Mouse (Mus musculus) heart, postnatal 0 days (tissue): Measurements from ENCODE around the gene Arnt2. TPM values are rescaled to one million over a fixed set of nuclear protein-coding genes. Genes with fewer than 3 reads are reported as not detected.

ENCODE experiments used
- ATAC-seq: fragments of 200-750 bp; cut with Nextera tagmentation; 2 replicates; pipeline ENCODE4 v1.8.0; 2017; ENCODE audit warnings: low read depth, moderate number of reproducible peaks, moderate library complexity; ENCODE audit not compliant: insufficient read depth
- DNase-seq: peaks from one replicate; pipeline ENCODE4 v3.0.0-alpha.2; 2016; ENCODE audit warnings: low spot score
- H3K27ac ChIP-seq: fragments of 300-500 bp; sonication (generic); 2 replicates; pipeline ENCODE4 v1.5.1; 2014; ENCODE audit warnings: low read depth, mild to moderate bottlenecking
- H3K27me3 ChIP-seq: fragments of 300-500 bp; sonication (generic); 2 replicates; pipeline ENCODE4 v1.6.1; 2014; ENCODE audit warnings: low read length, mixed read lengths; ENCODE audit not compliant: control insufficient read depth, insufficient read depth
- H3K36me3 ChIP-seq: fragments of 300-500 bp; sonication (generic); replicated peaks from 2 replicates; pipeline ENCODE4 v1.6.1; 2014; ENCODE audit warnings: low read length, mixed read lengths; ENCODE audit not compliant: control insufficient read depth, insufficient read depth
- H3K4me1 ChIP-seq: fragments of 300-500 bp; sonication (generic); 2 replicates; pipeline ENCODE4 v1.6.1; 2014; ENCODE audit warnings: antibody characterized with exemption; ENCODE audit not compliant: control insufficient read depth, insufficient read depth
- H3K4me2 ChIP-seq: fragments of 300-500 bp; sonication (generic); 2 replicates; pipeline ENCODE4 v1.6.1; 2014; ENCODE audit warnings: low read depth, mild to moderate bottlenecking, low read length, moderate library complexity
- H3K4me3 ChIP-seq: fragments of 300-500 bp; sonication (generic); 2 replicates; pipeline ENCODE4 v1.5.1; 2014; ENCODE audit warnings: low read depth, low read length
- H3K9ac ChIP-seq: fragments of 300-500 bp; sonication (generic); replicated peaks from 2 replicates; pipeline ENCODE4 v1.6.1; 2014; ENCODE audit warnings: low read depth, low read length, mixed read lengths
- H3K9me3 ChIP-seq: fragments of 300-500 bp; sonication (generic); replicated peaks from 2 replicates; pipeline ENCODE4 v1.6.1; 2016; ENCODE audit warnings: low read length; ENCODE audit not compliant: control insufficient read depth
- CTCF ChIP-seq: IDR thresholded peaks from 2 replicates; pipeline ENCODE4 v1.5.1; 2016; ENCODE audit warnings: antibody characterized with exemption, control low read depth, low read depth
- EP300 ChIP-seq: IDR thresholded peaks from 2 replicates; pipeline ENCODE4 v1.6.1; 2016; ENCODE audit warnings: antibody characterized with exemption, low read depth
- WGBS: fragments of 180-500 bp; shearing (Covaris S2); extraction: QIAGEN DNeasy Blood & Tissue Kit; methylation state at CpG from one replicate; pipeline ENCODE4 v1.1.7; 2014; 5-methylcytosine and 5-hydroxymethylcytosine counted together
- polyA plus RNA-seq: library from polyadenylated mRNA; unstranded; fragments of >200 nt; fragmentation: Nextera tagmentation; extraction: Ambion mirVana; gene quantifications from 2 replicates; pipeline ENCODE4 v1.2.1, GENCODE M21; 2015
- total RNA-seq: library from RNA; depleted of rRNA; stranded (reverse); fragments of >200 nt; gene quantifications from 2 replicates; pipeline ENCODE4 v1.2.3, GENCODE M21; 2014; ENCODE audit warnings: low replicate concordance

Arnt2 gene
- total and polyA plus RNA-seq, 2 experiments from 2014 or later, result 0.31 to 2.1 TPM

DNA sequence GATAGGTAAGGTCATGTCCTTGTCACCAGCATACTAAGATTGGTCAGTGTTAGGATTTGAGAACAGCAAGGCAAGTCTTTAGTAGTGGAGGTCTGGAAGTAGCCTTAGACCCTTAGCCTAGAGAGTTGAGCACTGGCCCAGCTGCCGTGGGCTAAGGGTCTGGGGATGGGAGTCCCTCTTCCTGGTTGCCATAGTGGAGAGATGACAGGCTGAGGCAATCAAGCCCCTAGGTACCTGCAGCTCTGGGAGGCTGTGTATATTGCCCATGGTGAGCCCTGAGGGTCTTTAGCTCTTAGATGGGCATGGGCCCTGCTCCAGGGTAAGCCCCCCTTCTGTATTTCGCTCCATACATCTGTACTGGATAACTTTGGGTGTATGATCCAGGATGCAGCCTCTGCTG is 159.2 kb downstream of the Arnt2 start:
- H3K9ac ChIP-seq, result no peak overlapping the region
- no peak overlapping the region for H3K4me3 ChIP-seq
- H3K4me1 ChIP-seq, result no peaks in the 10 kb centered on the region
- H3K27ac ChIP-seq, result no peak overlapping the region
- 92% methylated on average over 2 of the region's 2 CpGs for WGBS
- ATAC-seq, result no peak
- H3K4me2 ChIP-seq, result no peak overlapping the region
- no peak for DNase-seq
- H3K27me3 ChIP-seq, result no peaks in the 10 kb centered on the region
- no peaks in the 10 kb centered on the region for H3K36me3 ChIP-seq
- H3K9me3 ChIP-seq, result no peaks in the 10 kb centered on the region
- no peak for TF ChIP-seq EP300
- TF ChIP-seq CTCF, result no peak

DNA sequence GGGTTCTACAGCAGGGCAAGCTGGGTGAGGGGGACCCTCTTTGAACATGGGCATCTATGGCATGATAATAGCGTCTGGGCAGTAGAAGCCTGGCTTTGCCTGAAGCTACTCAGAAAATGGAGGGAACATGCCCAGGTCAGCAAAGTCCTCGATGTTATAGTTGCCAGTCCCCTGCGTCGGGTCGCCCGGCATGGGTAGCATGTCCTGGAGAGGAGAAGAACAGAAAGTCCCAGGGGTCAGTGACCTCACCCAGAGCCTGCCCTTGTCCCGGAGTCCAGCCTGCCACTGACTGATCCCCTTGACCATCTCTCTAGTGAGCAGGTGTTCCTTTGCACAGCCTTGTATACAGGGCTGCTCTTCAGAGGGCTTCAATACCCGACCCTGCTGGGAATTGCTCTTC is 160.0 kb downstream of the Arnt2 start:
- Histone ChIP-seq H3K4me1 (no peaks in the 10 kb centered on the region), H3K4me3 (no peak overlapping the region), H3K9me3 (no peaks in the 10 kb centered on the region), H3K27me3 (no peaks in the 10 kb centered on the region), H3K36me3 (no peaks in the 10 kb centered on the region), H3K9ac (no peak overlapping the region), H3K4me2 (no peak overlapping the region), H3K27ac (no peak overlapping the region)
- ATAC-seq (no peak), DNase-seq (no peak)
- TF ChIP-seq EP300 (no peak), CTCF (no peak)
- WGBS, result 85% methylated on average over 8 of the region's 8 CpGs

DNA sequence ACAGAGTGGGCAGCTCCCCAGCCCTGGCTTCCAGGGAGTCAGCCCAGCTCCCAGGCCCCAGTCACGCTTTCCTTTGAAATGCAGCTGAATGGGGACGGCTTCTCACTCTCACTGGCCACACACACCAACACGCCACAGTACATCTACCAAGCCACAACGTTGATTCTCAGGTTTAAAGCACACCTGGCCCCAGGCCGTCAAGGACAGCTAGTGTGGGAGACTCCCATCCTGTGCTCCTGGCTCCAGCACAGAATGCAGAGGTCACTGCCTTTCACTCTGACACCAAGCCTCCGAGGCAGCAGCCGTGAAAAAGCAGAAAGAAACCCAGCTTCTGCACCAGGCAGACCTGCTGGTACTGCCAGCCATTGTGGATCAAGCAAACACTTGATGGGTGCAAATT is 160.6 kb downstream of the Arnt2 start:
- no peak overlapping the region for H3K9ac ChIP-seq
- 60% methylated on average over 7 of the region's 7 CpGs for WGBS
- no peaks in the 10 kb centered on the region for H3K9me3 ChIP-seq
- no peak overlapping the region for H3K4me2 ChIP-seq
- no peak overlapping the region for H3K27ac ChIP-seq
- TF ChIP-seq EP300, result no peak
- TF ChIP-seq CTCF, result no peak
- no peaks in the 10 kb centered on the region for H3K36me3 ChIP-seq
- no peaks in the 10 kb centered on the region for H3K27me3 ChIP-seq
- DNase-seq (no peak), ATAC-seq (no peak)
- no peaks in the 10 kb centered on the region for H3K4me1 ChIP-seq
- no peak overlapping the region for H3K4me3 ChIP-seq

DNA sequence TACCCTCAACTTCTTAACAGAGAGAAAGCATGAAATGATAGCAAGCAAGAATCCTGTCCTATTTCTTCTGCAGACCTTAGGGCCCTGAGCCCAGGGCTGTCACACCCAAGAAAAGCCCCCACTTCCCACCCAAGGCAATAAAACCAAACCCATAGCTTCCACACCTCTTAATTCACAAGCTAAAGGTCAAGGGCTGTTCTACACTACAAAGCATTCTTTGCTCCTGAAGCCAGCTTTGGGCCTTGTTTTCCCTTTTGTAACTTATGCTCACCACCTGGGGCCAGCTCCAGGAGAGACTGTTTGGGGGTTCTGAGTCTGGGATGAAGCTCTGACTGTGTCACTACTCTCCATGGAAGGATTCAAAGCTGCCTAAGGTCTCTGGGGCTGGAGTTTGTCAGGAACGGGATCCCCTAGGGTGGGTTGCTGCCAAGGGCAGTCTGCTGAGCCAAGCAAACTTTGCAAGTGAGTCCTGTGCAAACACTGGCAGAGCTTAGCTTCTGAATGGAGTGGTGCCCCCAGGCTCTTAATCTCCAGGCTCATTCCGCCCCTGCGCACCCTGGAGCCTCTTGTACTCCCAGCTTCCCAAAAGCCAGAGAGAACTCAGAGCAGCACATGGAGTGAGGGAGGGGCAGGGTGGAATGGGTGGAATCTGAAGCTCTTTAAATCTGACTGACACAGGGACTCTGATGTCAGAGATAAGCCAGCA is 161.9 kb downstream of the Arnt2 start:
- H3K4me2 ChIP-seq, result no peak overlapping the region
- 41% methylated on average over 3 of the region's 3 CpGs for WGBS
- no peak overlapping the region for H3K4me3 ChIP-seq
- no peak overlapping the region for H3K9ac ChIP-seq
- H3K9me3 ChIP-seq, result no peaks in the 10 kb centered on the region
- H3K4me1 ChIP-seq, result no peaks in the 10 kb centered on the region
- DNase-seq, result no peak
- H3K36me3 ChIP-seq, result no peaks in the 10 kb centered on the region
- H3K27me3 ChIP-seq, result no peaks in the 10 kb centered on the region
- TF ChIP-seq EP300, result no peak
- no peak for TF ChIP-seq CTCF
- H3K27ac ChIP-seq, result no peak overlapping the region
- no peak for ATAC-seq

DNA sequence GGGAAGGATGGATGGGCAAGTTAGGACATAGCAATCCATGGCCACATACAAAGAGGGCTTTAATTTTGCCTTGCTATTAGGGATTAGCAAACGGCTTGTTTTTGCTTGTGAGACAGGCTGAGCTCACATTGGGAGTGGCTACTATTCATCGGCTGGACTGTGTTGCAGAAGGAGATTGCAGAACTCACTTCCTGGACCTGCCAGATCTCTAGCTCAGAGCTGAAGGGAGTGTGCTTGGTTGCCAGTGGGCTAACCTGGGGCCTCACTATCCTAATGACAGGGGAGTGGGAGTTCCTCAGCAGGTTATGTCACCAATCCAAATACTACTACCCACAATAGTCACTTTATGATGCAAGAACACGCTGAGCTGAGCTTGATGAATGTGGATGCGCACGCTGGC is 163.1 kb downstream of the Arnt2 start:
- Histone ChIP-seq H3K9ac (no peak overlapping the region), H3K4me2 (no peak overlapping the region), H3K9me3 (no peaks in the 10 kb centered on the region), H3K27me3 (no peaks in the 10 kb centered on the region), H3K27ac (no peak overlapping the region), H3K4me1 (no peaks in the 10 kb centered on the region), H3K4me3 (no peak overlapping the region), H3K36me3 (no peaks in the 10 kb centered on the region)
- ATAC-seq (no peak), DNase-seq (no peak)
- 80% methylated on average over 5 of the region's 5 CpGs for WGBS
- no peak for TF ChIP-seq CTCF

DNA sequence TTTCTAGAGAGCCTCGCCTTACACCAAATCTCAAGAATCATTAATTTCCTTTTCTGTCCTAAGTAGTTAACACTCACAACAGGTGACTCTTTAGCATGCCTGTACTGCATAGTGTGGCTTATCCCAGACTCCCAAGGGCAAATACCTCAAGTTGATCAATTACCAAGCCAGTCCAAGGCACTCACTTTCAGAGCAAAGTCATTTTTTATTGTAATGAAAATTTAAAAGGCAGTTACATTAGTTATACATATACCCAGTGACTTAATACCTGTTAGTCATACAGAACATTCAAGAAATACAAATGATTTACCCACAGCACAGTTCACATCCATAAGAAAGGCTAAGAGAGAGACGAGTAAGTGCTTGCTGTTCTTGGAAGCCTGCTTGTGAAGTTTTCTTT is 163.9 kb downstream of the Arnt2 start:
- Histone ChIP-seq H3K27ac (no peak overlapping the region), H3K4me3 (no peak overlapping the region), H3K9ac (no peak overlapping the region), H3K4me1 (no peaks in the 10 kb centered on the region), H3K4me2 (no peak overlapping the region), H3K36me3 (no peaks in the 10 kb centered on the region), H3K9me3 (no peaks in the 10 kb centered on the region), H3K27me3 (no peaks in the 10 kb centered on the region)
- no peak for TF ChIP-seq CTCF
- TF ChIP-seq EP300, result no peak
- 76% methylated on average over 2 of the region's 2 CpGs for WGBS
- DNase-seq, result no peak
- no peak for ATAC-seq
